Mouse (Mus musculus) liver, postnatal 0 days (tissue): ENCODE measurements around the gene Fam118b. TPM values are rescaled to one million over a fixed set of nuclear protein-coding genes. Genes with fewer than 3 reads are reported as not detected.

ENCODE experiments used
- ATAC-seq: fragments of 200-750 bp; cut with Nextera tagmentation; 2 replicates; pipeline ENCODE4 v1.8.0; 2017; ENCODE audit warnings: mild to moderate bottlenecking, moderate library complexity
- DNase-seq: peaks from one replicate; pipeline ENCODE4 v3.0.0-alpha.2; 2016
- H3K27ac ChIP-seq: fragments of 300-500 bp; sonication (generic); 2 replicates; pipeline ENCODE4 v1.5.1; 2014; ENCODE audit warnings: antibody characterized with exemption, moderate library complexity, mild to moderate bottlenecking, low read depth
- H3K27me3 ChIP-seq: fragments of 300-500 bp; sonication (generic); 2 replicates; pipeline ENCODE4 v1.6.1; 2014; ENCODE audit warnings: low read length, control low read depth, mixed read lengths; ENCODE audit not compliant: insufficient read depth
- H3K36me3 ChIP-seq: fragments of 300-500 bp; sonication (generic); replicated peaks from 2 replicates; pipeline ENCODE4 v1.6.1; 2014; ENCODE audit warnings: mild to moderate bottlenecking, control low read depth, low read length, moderate library complexity, mixed read lengths; ENCODE audit not compliant: insufficient read depth
- H3K4me1 ChIP-seq: fragments of 300-500 bp; sonication (generic); 2 replicates; pipeline ENCODE4 v1.6.1; 2014; ENCODE audit warnings: antibody characterized with exemption, mild to moderate bottlenecking, control low read depth; ENCODE audit not compliant: insufficient read depth
- H3K4me2 ChIP-seq: fragments of 300-500 bp; sonication (generic); 2 replicates; pipeline ENCODE4 v1.6.1; 2014; ENCODE audit warnings: low read depth, mild to moderate bottlenecking, low read length, moderate library complexity, mixed read lengths
- H3K4me3 ChIP-seq: fragments of 300-500 bp; sonication (generic); 2 replicates; pipeline ENCODE4 v1.5.1; 2014; ENCODE audit warnings: low read depth, low read length
- H3K9ac ChIP-seq: fragments of 300-500 bp; sonication (generic); replicated peaks from 2 replicates; pipeline ENCODE4 v1.6.1; 2014; ENCODE audit warnings: mild to moderate bottlenecking, moderate library complexity
- H3K9me3 ChIP-seq: fragments of 300-500 bp; sonication (generic); 2 replicates; pipeline ENCODE4 v1.6.1; 2016; ENCODE audit warnings: mild to moderate bottlenecking, control low read depth, low read length, mixed read lengths
- CTCF ChIP-seq: sonication (generic); IDR thresholded peaks from 2 replicates; pipeline ENCODE4 v1.5.1; 2016; ENCODE audit warnings: antibody characterized with exemption, low read depth
- EP300 ChIP-seq: IDR thresholded peaks from 2 replicates; pipeline ENCODE4 v1.6.1; 2016; ENCODE audit warnings: antibody characterized with exemption, low read depth, mild to moderate bottlenecking
- WGBS: fragments of 180-500 bp; shearing (Covaris S2); extraction: QIAGEN DNeasy Blood & Tissue Kit; methylation state at CpG from one replicate; pipeline ENCODE4 v1.1.7; 2014; ENCODE audit not compliant: insufficient replicate concordance; 5-methylcytosine and 5-hydroxymethylcytosine counted together
- polyA plus RNA-seq: library from polyadenylated mRNA; unstranded; fragments of >200 nt; fragmentation: Nextera tagmentation; extraction: Ambion mirVana; gene quantifications from 2 replicates; pipeline ENCODE4 v1.2.1, GENCODE M21; 2015

Fam118b gene
- polyA plus RNA-seq, 1 experiment from 2014 or later: 9.4 TPM

GRCm38 (mm10) chr9:35277855-35278365, 10.3 kb upstream of the Fam118b start:
- no peak for TF ChIP-seq CTCF
- no peak for TF ChIP-seq EP300
- 70% methylated on average over 3 of the region's 3 CpGs for WGBS
- no peaks in the 10 kb centered on the region for H3K9me3 ChIP-seq
- ATAC-seq (no peak), DNase-seq (no peak)
- H3K4me1 ChIP-seq: no peaks in the 10 kb centered on the region
- no peak overlapping the region for H3K27ac ChIP-seq
- no peak overlapping the region for H3K9ac ChIP-seq
- H3K4me3 ChIP-seq: no peak overlapping the region
- peaks cover 23% of the 10 kb centered on the region for H3K36me3 ChIP-seq
- H3K4me2 ChIP-seq: no peak overlapping the region
- no peaks in the 10 kb centered on the region for H3K27me3 ChIP-seq

- no peak for DNase-seq
- Histone ChIP-seq H3K9ac (peak overlapping the region; percentile 74), H3K27me3 (no peaks in the 10 kb centered on the region), H3K4me3 (peak overlapping the region; percentile 74), H3K9me3 (no peaks in the 10 kb centered on the region), H3K4me2 (peak overlapping the region; percentile 97), H3K27ac (peak overlapping the region; percentile 64; the same call in 1 of the 2 replicates), H3K4me1 (peaks cover 21% of the 10 kb centered on the region), H3K36me3 (peaks cover 12% of the 10 kb centered on the region)
- 2% methylated on average over 21 of the region's 21 CpGs for WGBS
- peak; percentile 39 for ATAC-seq
- TF ChIP-seq CTCF (no peak), EP300 (no peak)
Observed at GRCm38 (mm10) chr9:35267976-35268715, 541 bp upstream of the Fam118b start.

- DNase-seq (no peak), ATAC-seq (no peak)
- 25% methylated on average over 3 of the region's 3 CpGs for WGBS
- Histone ChIP-seq H3K36me3 (no peaks in the 10 kb centered on the region), H3K27ac (no peak overlapping the region), H3K27me3 (no peaks in the 10 kb centered on the region), H3K4me1 (peaks cover 21% of the 10 kb centered on the region), H3K9me3 (no peaks in the 10 kb centered on the region), H3K9ac (no peak overlapping the region), H3K4me2 (no peak overlapping the region), H3K4me3 (no peak overlapping the region)
- peak; percentile 56 for TF ChIP-seq EP300
- no peak for TF ChIP-seq CTCF
Observed at GRCm38 (mm10) chr9:35264509-35264908, 3.1 kb downstream of the Fam118b start.

- WGBS: 44% methylated on average over 2 of the region's 2 CpGs
Observed at GRCm38 (mm10) chr9:35263431-35263830, 4.2 kb downstream of the Fam118b start.

GRCm38 (mm10) chr9:35262418-35262817, 5.2 kb downstream of the Fam118b start:
- H3K4me3 ChIP-seq: no peak overlapping the region
- no peak for ATAC-seq
- H3K4me1 ChIP-seq: peaks cover 17% of the 10 kb centered on the region
- WGBS: 43% methylated on average over 4 of the region's 4 CpGs
- no peak for TF ChIP-seq CTCF
- DNase-seq: no peak
- no peaks in the 10 kb centered on the region for H3K36me3 ChIP-seq
- no peak overlapping the region for H3K27ac ChIP-seq
- H3K4me2 ChIP-seq: no peak overlapping the region
- no peaks in the 10 kb centered on the region for H3K9me3 ChIP-seq
- H3K9ac ChIP-seq: no peak overlapping the region
- H3K27me3 ChIP-seq: no peaks in the 10 kb centered on the region

More at GRCm38 (mm10) chr9:35263431-35263830, 4.2 kb downstream of the Fam118b start:
- Histone ChIP-seq H3K9ac (no peak overlapping the region), H3K27me3 (no peaks in the 10 kb centered on the region), H3K27ac (no peak overlapping the region), H3K4me2 (no peak overlapping the region), H3K36me3 (no peaks in the 10 kb centered on the region), H3K4me1 (peaks cover 19% of the 10 kb centered on the region), H3K4me3 (no peak overlapping the region), H3K9me3 (no peaks in the 10 kb centered on the region)
- TF ChIP-seq EP300 (no peak), CTCF (no peak)
- DNase-seq (no peak), ATAC-seq (no peak)

- no peak for DNase-seq
- no peak for ATAC-seq
- H3K27ac ChIP-seq: no peak overlapping the region
- WGBS: 61% methylated on average over 7 of the region's 7 CpGs
- no peaks in the 10 kb centered on the region for H3K9me3 ChIP-seq
- no peak overlapping the region for H3K9ac ChIP-seq
- no peaks in the 10 kb centered on the region for H3K36me3 ChIP-seq
- no peak overlapping the region for H3K4me2 ChIP-seq
- H3K27me3 ChIP-seq: no peaks in the 10 kb centered on the region
- TF ChIP-seq CTCF (no peak), EP300 (no peak)
- H3K4me1 ChIP-seq: no peaks in the 10 kb centered on the region
- H3K4me3 ChIP-seq: no peak overlapping the region
Observed at GRCm38 (mm10) chr9:35257365-35257764, 10.2 kb downstream of the Fam118b start.
